Mouse (Mus musculus) erythroblast, embryonic 14.5 days (primary cell): ENCODE measurements around the gene Ccdc69.

ENCODE experiments used
- GATA1 ChIP-seq: IDR thresholded peaks from 2 replicates; pipeline ENCODE4 v1.6.1; 2012; ENCODE audit warnings: low read length, inconsistent platforms, mixed read lengths
- TAL1 ChIP-seq: IDR thresholded peaks from 3 replicates; pipeline ENCODE4 v1.6.1; 2012; ENCODE audit warnings: low read length, inconsistent platforms, mixed read lengths

DNA sequence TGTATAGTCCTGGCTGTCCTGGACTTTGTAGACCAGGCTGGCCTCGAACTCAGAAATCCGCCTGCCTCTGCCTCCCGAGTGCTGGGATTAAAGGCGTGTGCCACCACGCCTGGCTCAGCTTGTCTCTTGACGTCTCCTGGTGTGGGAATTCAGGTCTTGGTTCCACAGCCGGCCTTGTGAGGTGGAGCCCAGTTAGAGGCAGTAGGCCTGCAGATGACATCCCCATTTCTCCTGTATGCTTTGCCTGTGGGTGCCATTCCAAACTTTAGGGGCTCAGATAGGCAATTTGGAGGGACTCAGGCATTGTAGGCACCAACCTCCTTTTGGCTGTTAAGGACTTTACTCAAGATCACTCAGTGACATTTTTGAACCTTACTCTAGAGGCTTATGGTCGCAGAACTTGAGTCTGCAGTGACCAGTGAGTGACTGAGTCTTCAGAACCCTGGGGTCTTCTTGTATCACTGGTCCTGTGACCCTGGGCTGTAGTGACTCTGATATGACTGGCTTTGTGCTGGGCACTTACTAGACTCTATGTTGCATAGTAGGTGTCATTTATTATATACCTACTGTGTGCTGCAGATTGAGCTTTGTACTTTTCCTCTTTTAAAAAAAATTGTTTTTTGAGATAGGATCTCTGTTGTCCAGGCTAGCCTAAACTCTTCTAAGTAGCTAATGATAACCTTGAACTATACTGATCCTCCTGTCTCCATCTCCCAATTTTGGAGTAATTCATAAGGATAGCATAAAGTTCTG lies 21.3 kb upstream of the Ccdc69 start:
- TF ChIP-seq TAL1 (no peak), GATA1 (no peak)
